Mouse (Mus musculus) kidney, adult 18-20 months (tissue): ENCODE data around the gene Git1.
A peak's percentile ranks its signal among the peaks of the same experiment; 100 is the strongest.

Experiments used
- DNase-seq: peaks from one replicate; pipeline ENCODE4 v3.0.0; 2021

Git1 gene

DNA sequence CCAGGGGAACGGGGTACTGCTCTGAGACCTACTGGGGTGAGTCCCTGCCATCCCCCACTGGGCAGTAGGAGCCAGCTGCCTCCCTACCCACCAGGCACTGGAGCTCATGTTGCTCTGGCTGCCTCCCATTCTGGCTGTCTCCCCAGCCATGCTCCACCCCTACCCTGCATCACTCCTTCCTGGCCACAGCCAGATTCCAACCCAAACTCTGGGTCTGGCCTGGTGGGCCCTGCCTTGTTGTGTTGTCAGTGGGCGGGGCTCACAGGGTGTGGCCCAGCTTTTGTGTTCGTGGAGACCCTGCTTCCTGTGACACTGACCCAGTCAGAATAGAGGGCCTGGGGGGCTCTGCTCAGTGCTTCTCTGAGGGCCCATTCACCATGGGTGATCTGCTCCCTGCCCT lies 10.1 kb downstream of the Git1 start:
- no peak for DNase-seq

DNA sequence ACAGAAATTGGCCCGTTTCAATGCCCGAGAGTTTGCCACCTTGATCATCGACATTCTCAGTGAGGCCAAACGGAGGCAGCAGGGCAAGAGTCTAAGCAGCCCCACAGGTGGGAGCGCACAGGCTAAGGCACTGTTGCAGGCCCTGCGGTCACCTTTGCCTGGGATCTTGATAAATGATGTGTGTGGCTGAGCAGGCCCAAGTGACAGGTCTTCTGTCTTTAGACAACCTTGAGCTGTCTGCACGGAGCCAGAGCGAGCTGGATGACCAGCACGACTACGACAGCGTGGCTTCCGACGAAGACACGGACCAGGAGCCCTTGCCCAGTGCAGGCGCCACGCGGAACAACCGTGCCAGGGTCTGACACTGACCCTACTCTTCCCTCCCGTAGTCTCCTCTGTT lies 11.0 kb downstream of the Git1 start:
- no peak for DNase-seq

DNA sequence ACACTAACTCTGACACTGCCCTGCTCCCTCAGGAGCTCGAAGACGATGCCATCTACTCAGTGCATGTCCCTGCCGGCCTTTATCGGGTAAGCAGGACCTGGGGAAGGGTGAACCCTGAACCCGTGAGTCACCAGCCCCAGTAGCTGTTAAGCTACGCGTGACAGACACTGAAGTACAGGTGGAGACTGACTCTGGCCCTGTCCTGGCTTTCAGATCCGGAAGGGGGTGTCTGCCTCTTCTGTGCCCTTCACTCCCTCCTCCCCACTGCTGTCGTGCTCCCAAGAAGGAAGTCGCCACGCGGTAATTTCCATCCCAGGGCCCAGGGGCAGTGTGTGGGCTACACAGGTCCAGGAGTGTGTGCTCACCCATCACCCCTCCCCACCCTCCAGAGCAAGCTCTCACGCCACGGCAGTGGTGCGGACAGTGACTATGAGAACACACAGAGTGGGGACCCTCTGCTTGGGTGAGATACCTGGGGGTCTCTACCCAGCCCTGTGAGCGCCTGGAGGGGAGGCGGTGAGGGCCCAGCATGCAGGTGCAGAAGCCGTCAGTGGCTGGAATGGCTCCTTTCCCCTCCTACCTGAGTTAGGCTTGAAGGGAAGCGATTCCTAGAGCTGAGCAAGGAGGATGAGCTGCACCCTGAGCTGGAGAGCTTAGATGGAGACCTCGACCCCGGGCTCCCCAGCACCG lies 12.1 kb downstream of the Git1 start:
- no peak for DNase-seq

DNA sequence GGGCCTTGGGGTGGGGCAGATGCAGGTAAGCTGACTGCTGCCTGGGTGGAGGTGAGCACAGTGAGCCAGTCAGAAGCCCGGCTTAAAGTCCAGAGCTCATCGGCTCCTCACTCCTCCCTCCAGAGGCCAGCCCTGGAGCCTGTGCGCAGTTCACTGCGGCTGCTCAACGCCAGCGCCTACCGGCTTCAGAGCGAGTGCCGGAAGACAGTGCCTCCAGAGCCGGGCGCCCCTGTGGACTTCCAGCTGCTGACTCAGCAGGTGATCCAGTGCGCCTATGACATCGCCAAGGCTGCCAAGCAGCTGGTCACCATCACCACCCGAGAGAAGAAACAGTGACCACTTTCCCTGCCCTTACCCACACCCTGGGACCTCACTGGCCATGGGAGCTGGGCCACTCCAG lies 12.9 kb downstream of the Git1 start:
- DNase-seq: peak; percentile 63

DNA sequence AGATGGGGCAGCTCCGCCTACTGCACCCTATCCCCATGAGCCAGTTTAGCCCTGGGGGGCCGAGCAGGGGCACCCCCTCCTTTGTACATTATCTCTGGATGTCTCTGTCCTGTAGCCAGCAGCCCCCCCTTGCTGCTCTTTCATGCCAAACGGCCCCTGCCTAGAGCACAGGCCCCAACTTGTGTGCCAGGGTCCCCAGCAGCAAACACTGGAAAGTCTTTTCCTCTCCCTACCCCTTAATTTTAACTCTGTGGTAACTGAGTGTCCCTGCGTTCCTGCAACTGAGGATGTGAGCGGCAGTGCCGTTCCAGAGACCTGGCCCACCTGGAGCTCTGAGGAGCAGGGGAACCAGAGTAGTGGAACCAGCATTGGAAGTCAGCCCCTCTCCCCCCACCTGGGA lies 13.6 kb downstream of the Git1 start:
- DNase-seq: no peak

DNA sequence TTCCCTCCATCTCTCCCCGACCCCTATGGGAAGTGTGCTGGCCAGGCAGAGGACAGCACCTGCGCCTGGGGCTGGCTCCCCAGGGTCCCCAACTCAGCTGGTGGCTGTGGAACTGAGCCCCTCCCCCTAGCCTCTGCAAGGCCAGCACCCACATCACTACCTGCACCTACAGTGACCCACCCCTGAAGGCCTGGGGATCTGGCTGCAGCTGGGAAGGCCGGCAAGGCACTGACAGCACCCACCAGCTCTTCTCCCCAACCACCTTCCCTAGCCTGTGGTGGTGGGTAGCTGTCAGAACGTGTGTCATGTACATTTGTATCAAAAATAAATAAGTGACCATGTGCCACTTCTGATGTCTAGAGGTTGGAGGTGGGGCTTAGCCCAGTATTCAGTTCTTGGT lies 14.1 kb downstream of the Git1 start:
- no peak for DNase-seq

DNA sequence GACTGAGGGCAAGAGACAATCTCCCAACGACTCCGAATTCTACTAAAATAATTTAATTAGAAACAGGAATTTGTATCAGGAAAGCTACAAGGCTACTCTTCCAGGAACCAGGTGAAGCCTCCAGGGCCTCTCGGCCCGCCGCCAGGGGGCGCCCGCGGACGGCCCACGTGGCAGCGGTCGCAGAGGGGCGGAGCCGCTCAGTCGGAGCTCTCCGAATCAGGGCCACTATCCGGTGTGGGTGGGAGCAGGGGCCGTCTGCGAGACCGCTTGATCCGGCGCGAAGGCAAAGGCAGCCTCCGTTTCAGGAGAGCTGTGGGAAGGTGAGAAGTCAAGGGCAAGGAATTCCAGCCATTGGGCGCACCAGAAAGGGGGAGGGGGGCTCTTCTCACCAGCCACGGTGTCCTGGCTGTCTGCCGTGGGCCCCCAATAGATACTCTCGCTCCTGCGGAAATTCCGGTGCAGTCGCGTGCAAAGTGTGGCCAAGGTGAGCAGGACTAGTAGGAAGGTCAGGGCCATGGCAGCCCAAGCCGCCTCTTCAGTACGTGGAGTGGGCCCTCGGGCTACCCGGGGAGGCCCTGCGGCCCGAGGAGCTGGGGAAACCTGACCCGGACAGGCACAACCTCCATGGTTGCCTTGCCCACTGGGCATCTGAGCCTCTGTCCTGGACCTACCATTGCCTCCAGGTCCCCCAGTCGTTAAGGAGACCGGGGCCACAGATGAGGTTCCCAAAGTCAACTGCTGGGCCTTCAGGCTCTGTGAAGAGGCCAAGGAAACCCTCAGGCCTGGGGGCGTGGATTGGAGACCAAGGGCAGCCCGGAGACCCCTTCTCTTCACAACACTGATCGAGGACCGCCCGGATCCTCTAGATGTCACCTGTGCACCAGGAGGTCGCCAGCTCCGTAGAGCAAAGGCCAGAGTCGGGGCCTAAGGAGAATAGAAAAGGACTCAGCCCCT lies 15.0 kb downstream of the Git1 start:
- DNase-seq: peak; percentile 90

DNA sequence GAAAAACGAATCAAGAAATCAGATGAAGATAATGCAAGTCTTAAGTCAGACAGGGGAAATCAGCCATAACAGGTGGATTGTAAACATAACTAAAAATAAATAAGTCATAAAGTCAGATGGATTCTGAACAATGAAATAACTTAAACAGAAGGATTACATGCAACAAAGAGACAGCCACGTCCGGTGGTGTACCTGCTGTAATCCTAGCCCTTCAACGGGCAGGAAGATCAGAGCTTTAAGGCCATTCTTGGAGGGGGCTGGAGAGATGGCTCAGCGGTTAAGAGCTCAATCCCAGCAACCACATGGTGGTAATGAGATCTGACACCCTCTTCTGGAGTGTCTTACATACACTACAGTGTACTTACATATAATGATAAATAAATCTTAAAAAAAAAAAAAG lies 18.0 kb downstream of the Git1 start:
- DNase-seq: no peak

DNA sequence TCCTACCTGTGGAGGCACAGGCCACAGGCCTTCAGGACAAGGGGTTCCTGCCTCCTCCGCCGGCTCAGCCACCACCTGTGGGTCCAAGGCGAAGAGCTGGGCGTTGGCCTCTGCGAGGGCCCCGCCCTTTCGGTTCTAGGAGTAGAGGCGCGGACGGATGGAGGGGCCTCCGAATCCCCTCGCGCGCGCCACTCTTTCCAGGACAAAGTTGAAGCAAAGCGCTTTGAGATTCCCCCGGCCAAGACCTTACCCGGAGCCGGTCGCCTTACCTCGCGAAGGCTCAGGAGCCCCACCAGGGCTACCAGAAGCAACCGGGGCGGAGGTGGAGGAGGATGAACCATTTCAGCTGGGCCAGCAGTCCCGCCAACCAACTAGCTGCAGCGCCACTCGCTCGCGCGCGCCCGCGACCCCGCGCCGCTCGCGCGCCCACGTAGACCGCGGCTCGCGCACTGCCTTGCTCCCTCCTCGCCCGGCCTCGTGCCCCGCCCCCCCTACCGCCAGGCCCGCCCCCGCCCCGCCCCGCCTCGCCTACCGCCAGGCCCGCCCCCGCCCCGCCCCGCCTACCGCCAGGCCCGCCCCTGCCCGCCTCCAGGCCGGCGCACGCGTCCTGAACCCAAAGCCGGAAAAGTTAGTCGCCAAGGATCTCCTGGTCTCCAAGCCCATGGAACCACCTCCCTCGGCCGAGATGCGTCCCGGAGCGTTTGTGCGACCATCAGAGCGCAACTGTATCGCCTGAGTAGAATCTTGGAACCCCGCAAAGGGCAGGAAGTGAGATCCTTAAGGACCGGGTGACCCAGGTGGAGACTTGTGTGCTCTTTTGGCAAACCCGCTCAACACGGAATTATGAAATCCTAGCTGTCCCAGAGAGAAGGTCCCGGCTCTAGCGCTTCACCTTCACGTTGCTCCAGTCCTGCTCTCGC lies 19.8 kb downstream of the Git1 start:
- DNase-seq: peak; percentile 88

DNA sequence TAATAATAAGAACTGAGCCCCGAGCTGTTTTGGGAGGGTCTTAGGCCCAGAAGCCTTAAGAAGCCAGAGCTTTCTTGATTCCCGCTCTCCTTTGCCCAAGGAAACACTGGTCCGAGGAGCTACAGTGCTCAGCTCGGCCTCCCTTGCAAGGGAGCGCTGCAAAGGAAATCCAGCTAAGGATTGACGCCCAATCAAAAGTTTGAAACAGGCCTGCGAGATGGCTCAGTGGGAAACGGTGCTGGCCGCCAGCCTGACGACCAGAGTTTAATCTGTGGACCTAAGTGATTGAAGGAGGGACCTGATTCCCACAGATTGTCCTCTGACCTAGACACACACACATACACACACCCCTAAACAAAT lies 20.4 kb downstream of the Git1 start:
- no peak for DNase-seq

DNA sequence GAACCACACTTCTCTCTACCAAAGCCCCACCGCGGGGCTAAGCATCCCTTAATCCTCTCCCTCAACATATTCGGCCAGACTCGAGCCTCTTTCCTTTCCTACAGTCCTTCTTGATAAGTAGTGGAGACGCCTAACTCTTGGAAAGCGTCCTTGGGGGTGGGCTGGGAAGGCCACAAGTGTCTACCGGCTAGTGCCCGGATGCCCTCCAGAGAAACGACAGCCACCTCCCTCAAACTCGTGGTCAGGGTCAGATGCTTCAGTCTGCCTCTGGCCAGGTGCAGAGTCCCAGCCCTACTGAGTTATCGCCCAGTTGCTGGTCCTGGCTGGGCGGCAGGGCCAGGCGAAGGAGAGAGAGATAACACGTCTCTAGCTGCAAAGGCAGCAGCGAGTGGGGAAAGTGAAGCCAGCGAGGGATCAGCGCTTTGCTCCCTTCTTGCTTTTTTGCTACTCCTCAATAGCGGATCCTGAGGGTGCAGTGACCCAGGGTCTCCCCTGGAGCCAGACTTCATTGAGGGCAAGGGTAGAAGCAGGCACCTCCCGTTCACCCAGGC lies 21.0 kb downstream of the Git1 start:
- DNase-seq: no peak

DNA sequence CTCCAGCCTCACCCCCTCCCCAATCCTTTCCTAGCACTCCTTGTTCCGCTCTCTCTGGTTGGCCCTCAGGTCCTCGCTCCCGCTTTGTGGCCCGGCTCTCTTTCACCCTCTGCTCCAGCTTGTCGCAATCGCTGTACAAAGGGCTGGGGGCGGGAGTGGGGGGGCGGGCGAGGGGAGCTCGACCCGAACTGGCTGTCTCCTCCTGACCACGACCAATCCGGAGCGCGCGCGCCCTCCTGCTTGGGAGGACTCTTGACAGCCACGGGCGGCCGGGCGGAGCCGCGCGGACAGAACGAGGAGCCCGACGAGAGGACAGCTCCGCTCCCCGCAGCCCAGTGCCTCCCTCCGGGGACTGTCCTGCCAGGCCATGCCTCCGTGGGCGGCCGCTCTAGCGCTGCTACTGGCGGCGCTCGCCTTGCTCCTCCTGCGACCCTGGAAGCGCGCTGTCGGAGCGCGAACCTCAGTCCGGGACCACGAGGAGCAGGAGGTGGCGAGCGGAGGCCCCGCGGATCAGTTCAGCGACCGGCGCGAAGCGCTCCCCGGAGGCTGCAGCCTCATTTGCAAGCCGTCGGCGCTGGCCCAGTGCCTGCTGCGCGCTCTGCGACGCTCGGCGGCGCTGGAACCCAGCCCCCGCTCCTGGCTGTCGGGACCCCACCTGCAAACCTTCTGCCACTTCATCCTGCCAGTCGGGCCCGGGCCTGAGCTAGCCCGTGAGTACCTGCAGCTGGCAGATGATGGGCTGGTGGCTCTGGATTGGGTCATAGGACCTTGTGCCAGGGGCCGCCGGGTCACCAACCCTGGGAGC lies 21.7 kb downstream of the Git1 start, which contains the start of gene Abhd15:
Abhd15 (plus strand) TSS at position 290 of the 805 bp plus-strand sequence.
- DNase-seq: peak; percentile 83

DNA sequence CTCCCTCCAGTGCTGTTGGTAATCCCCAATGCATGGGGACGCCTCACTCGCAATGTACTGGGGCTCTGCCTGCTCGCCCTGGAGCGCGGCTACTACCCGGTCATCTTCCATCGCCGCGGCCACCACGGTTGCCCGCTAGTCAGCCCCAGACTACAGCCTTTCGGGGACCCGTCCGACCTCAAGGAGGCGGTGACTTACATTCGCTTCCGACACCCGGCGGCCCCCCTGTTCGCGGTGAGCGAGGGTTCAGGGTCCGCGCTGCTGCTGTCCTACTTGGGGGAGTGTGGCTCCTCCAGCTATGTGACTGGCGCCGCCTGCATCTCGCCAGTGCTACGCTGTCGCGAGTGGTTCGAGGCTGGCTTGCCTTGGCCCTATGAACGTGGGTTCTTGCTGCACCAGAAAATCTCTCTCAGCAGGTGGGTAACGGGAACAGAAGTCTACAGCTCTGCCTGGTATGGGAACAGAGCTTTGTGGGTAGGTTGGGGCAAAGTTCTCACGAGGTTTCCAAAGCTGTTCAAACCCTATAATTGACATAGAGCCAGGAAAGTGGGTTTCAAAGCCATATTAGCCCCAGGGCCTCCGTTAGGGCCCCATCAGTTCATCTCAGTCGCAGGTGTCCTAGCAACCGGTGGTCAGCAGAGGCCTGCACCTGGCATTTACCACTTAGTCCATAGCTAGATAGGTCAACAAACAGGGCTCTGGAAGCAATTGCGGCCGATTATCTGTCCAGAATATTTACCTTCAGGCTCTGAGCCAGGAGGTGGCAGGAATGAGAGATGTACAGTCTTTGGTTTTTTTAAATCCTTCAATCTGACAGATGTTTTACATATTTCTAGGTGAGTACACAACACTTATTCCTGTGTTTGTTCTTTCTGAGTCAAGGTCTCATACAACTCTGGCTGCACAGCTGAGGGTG lies 22.5 kb downstream of the Git1 start, which contains the start of gene Trp53i13:
Trp53i13 (minus strand) TSS at position 344 of the 916 bp plus-strand sequence.
- DNase-seq: no peak

DNA sequence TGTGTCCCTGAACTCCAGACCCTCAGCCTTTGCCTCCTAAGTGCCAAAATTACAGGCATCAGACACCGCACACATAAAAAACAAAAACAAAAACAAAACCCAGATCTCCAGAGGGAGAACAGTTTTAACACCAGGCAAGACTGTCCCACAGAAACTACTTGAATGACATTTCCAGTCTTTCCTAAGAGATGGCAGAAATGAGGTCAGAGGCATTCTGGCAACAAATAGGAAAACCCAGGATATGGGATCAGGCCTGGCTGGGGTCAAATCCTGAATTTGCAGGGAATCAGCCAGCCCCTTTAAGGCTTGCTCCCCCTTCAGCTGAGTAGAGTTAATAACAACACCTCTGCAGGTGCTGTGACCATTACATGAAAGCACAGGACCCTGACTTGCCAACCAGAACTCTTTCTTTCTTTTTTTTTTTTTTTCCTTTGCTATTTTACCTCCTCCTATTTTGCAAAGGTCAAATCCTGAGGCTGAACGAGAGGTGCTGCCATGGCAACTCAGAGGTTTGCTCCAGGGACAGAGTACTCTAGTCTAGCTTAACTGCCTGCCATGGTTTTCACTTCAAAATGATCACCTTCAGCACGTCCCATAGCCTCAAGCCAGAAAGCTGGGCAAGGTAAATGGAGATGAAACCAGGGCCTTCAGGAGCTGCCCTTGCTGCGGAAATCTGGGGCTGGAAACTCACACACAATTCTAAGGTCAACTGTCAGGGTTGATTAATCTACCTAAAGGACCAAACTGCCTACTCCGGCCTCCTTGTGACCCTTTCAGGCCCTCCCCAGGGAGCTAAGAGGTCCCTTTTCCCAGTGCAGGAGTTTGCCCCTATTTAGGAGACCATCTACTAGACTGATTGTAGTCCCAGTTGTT lies 23.4 kb downstream of the Git1 start:
- DNase-seq: no peak

DNA sequence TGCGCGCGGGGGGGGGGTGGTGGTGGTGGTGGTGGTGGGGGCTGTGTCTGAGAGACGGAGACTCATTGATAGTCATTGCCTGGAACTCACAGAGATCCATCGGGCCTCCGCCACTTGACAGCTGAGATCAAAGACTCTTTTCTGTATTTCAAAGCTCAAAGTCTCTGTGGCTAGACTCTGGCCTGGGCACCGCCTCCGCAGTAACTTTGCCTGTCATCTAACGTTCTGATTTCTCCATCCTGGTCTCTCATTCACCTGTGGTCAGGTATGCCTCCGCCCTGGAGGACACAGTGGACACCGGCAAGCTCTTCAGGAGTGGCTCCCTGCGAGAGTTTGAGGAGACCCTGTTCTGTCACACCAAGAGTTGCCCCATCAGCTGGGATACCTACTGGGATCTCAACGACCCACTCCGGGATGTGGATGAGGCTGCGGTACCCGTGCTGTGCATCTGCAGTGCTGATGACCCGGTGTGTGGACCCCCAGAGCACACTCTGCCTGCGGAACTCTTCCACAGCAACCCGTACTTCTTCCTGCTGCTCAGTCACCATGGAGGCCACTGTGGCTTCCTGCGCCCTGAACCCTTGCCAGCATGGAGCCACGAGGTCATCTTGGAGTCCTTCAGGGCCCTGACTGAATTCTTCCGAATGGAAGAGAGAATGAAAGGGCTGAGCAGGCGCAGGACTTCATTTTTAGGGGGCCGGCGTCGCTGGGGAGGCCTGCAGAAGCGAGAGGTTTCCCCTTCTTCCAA lies 24.9 kb downstream of the Git1 start:
- no peak for DNase-seq

DNA sequence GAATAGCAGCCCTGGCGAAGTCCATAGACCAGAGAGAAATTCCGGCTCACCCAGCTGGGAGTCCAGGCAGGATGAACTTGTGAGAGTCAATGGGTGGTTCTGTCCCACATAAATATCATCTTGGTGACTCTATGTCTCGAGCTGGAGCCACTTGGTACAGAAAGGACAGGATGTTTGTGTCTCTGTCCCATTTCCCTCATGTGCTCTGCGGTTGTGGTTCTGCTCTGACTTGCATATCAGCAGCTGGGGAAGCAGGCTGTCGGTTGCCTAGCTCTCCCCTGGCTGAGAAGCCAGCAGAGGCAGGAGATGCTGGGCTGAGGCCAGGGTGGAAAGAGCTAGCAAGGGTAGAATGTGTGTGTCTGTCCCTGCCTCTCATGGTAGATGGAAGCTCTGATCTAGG lies 25.7 kb downstream of the Git1 start, which contains the start of gene Gm10392:
Gm10392 (minus strand) TSS at position 156 of the 400 bp plus-strand sequence.
- DNase-seq: no peak

DNA sequence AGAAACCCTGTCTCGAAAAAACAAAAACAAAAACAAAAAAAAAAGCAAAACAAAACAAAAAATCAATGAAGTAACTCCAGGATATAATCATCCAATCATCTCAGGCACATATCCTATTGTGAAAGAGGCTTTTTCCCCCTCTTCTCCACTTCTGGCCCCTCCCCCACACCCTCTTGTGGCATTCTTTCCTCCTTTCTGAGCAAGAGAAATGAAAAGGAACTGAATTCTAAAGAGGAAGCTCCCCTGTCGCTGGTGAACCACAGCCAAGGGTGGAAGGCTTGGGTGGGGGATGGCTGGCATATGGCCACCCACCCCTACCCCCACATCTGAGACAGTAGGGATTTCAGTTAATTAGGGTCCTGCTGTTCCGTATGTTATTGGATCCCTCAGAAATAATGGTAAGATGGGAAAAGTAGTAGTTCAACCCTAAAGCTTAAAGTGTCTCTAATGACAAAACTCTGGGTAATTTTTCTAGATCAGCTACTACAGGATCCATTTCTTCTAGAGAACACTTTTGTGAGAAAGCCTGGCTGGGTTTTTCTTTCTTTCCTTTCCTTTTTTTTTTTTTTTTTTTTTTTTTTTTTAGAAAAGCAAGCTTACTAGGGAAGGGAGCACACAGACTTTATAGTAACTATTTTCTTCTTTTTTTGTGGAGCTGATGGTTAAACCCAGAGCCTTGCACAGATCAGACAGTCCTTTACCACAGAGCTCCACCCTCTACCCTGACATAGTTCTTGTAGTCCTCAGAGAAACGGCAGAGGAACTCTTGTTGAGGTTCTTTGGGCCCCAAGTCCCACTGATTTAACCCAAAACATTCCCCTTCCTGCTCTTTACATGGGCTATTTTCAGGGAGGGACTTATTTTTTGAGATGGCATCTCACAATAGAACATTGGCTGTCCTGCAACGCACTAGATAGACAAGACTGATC lies 27.5 kb downstream of the Git1 start:
- no peak for DNase-seq
